Mouse (Mus musculus): ENCODE measurements around the gene Tle4. TPM values are rescaled to one million over a fixed set of nuclear protein-coding genes. Genes with fewer than 3 reads are reported as not detected.

Gene Tle4
- total and polyA plus RNA-seq, 3 experiments, result 18.9 to 27.7 (median 23.4) TPM

GRCm38 (mm10) chr19:14481796-14482561, 115.9 kb downstream of the Tle4 start:
- H3K4me2 ChIP-seq (ENCODE audit: insufficient read depth, low read depth, poor library complexity, severe bottlenecking), result no peak overlapping the region
- no peak overlapping the region for H3K4me3 ChIP-seq (replicated peaks in 1 of 3; ENCODE audit: low read depth in 2 of 3, low read length in 2 of 3, poor library complexity in 1 of 3)
- peaks cover 3% of the 10 kb centered on the region for H3K79me2 ChIP-seq (replicated peaks; ENCODE audit: control insufficient read depth, extremely low read depth, insufficient read depth, poor library complexity, severe bottlenecking)
- dilution Hi-C loops (cut with MboI; ENCODE audit: extremely low pct_ligation_motif_present, extremely low pct_unique_long_range_greater_than_20kb, low sequenced_read_pairs), result no loop called here
- H3K36me3 ChIP-seq (replicated peaks in 1 of 2; ENCODE audit: control insufficient read depth in 1 of 2, insufficient read depth in 1 of 2, low read length in 1 of 2), result peaks cover 18 to 48% of the 10 kb centered on the region in 2 experiments
- H3K27me3 ChIP-seq (replicated peaks), result no peaks in the 10 kb centered on the region
- H3K9ac ChIP-seq (ENCODE audit: insufficient read depth, low read depth), result no peak overlapping the region
- in situ Hi-C loops (cut with MboI; ENCODE audit: low pct_ligation_motif_present, low pct_unique_long_range_greater_than_20kb, low sequenced_read_pairs), result no loop called here
- peaks cover 2 to 3% of the 10 kb centered on the region in 2 experiments; a peak in 2 of 4 replicates for H3K4me1 ChIP-seq (ENCODE audit: control insufficient read depth in 1 of 2, insufficient read depth in 2 of 2)
- no peak overlapping the region for H3K27ac ChIP-seq (ENCODE audit: insufficient read depth, low read depth)
- TF ChIP-seq USF1 (IDR thresholded peaks at IDR 0.05; ENCODE audit: low read depth, low read length) (no peak), MAFK (IDR thresholded peaks at IDR 0.05; ENCODE audit: insufficient replicate concordance, low read length) (no peak), MAX (IDR thresholded peaks at IDR 0.05; ENCODE audit: low read length) (no peak), TBP (conservative IDR thresholded peaks at IDR 0.05; ENCODE audit: low read depth, low read length) (no peak), MYC (IDR thresholded peaks at IDR 0.05; ENCODE audit: low read depth, low read length) (no peak), ZKSCAN1 (IDR thresholded peaks at IDR 0.05; ENCODE audit: borderline replicate concordance, low read depth, low read length) (no peak), EP300 (IDR thresholded peaks at IDR 0.05; ENCODE audit: low read length) (no peak), CHD1 (IDR thresholded peaks at IDR 0.05; ENCODE audit: low read depth, low read length) (no peak), ZC3H11A (IDR thresholded peaks at IDR 0.05; ENCODE audit: low read depth, low read length) (no peak), USF2 (conservative IDR thresholded peaks at IDR 0.05; ENCODE audit: low read depth, low read length) (no peak), CHD2 (IDR thresholded peaks at IDR 0.05; ENCODE audit: low read length) (no peak), BHLHE40 (IDR thresholded peaks at IDR 0.05; ENCODE audit: low read depth, low read length) (no peak), POLR2AphosphoS2 (IDR thresholded peaks at IDR 0.05; ENCODE audit: low read depth, low read length) (no peak), NRF1 (IDR thresholded peaks at IDR 0.05; ENCODE audit: low read depth, low read length) (no peak), ZNF384 (IDR thresholded peaks at IDR 0.05; ENCODE audit: low read depth, low read length) (no peak), E2F4 (IDR thresholded peaks at IDR 0.05; ENCODE audit: insufficient replicate concordance, low read depth, low read length) (no peak), ETS1 (conservative IDR thresholded peaks at IDR 0.05; ENCODE audit: low read depth, low read length) (no peak), HCFC1 (IDR thresholded peaks at IDR 0.05; ENCODE audit: low read depth, low read length) (no peak), PAX5 (IDR thresholded peaks at IDR 0.05; ENCODE audit: low read length) (no peak)
- H3K9me3 ChIP-seq (replicated peaks; ENCODE audit: low read length), result no peaks in the 10 kb centered on the region
- DNase-seq (ENCODE audit: extremely low read depth), result no peak

- Histone ChIP-seq H3K79me2 (replicated peaks; ENCODE audit: control insufficient read depth, extremely low read depth, insufficient read depth, poor library complexity, severe bottlenecking) (peaks cover 3% of the 10 kb centered on the region), H3K36me3 (replicated peaks in 1 of 2; ENCODE audit: control insufficient read depth in 1 of 2, insufficient read depth in 1 of 2, low read length in 1 of 2) (peaks cover 16 to 49% of the 10 kb centered on the region in 2 experiments), H3K27me3 (replicated peaks) (no peaks in the 10 kb centered on the region), H3K9ac (ENCODE audit: insufficient read depth, low read depth) (no peak overlapping the region), H3K4me2 (ENCODE audit: insufficient read depth, low read depth, poor library complexity, severe bottlenecking) (no peak overlapping the region), H3K4me3 (replicated peaks in 1 of 3; ENCODE audit: low read depth in 2 of 3, low read length in 2 of 3, poor library complexity in 1 of 3) (no peak overlapping the region), H3K4me1 (ENCODE audit: control insufficient read depth in 1 of 2, insufficient read depth in 2 of 2) (peaks cover 0 to 2% of the 10 kb centered on the region in 2 experiments; a peak in 2 of 4 replicates), H3K27ac (ENCODE audit: insufficient read depth, low read depth) (no peak overlapping the region), H3K9me3 (replicated peaks; ENCODE audit: low read length) (no peaks in the 10 kb centered on the region)
- in situ Hi-C loops (cut with MboI; ENCODE audit: low pct_ligation_motif_present, low pct_unique_long_range_greater_than_20kb, low sequenced_read_pairs), result no loop called here
- TF ChIP-seq TCF12 (IDR thresholded peaks at IDR 0.05; ENCODE audit: low read depth, low read length), result no peak
- TF ChIP-seq MXI1 (IDR thresholded peaks at IDR 0.05; ENCODE audit: low read depth, low read length), result no peak
- TF ChIP-seq JUND (conservative IDR thresholded peaks at IDR 0.05; ENCODE audit: low read depth, low read length), result no peak
- TF ChIP-seq CHD2 (IDR thresholded peaks at IDR 0.05; ENCODE audit: low read length), result no peak
- TF ChIP-seq ETS1 (conservative IDR thresholded peaks at IDR 0.05; ENCODE audit: low read depth, low read length), result no peak
- TF ChIP-seq BHLHE40 (IDR thresholded peaks at IDR 0.05; ENCODE audit: low read depth, low read length), result no peak
- TF ChIP-seq PAX5 (IDR thresholded peaks at IDR 0.05; ENCODE audit: low read length), result no peak
- no peak for TF ChIP-seq MAFK (IDR thresholded peaks at IDR 0.05; ENCODE audit: insufficient replicate concordance, low read length)
- TF ChIP-seq SIN3A (IDR thresholded peaks at IDR 0.05; ENCODE audit: low read length), result no peak
- TF ChIP-seq USF2 (conservative IDR thresholded peaks at IDR 0.05; ENCODE audit: low read depth, low read length), result no peak
- no peak for TF ChIP-seq RCOR1 (conservative IDR thresholded peaks at IDR 0.05; ENCODE audit: low read depth, low read length)
- TF ChIP-seq POLR2A (IDR thresholded peaks at IDR 0.05; ENCODE audit: low read depth, low read length), result no peak
- no peak for TF ChIP-seq RAD21 (IDR thresholded peaks at IDR 0.05; ENCODE audit: low read depth, low read length)
- TF ChIP-seq HCFC1 (IDR thresholded peaks at IDR 0.05; ENCODE audit: low read depth, low read length), result no peak
- no peak for TF ChIP-seq MAX (IDR thresholded peaks at IDR 0.05; ENCODE audit: low read length)
- TF ChIP-seq ZKSCAN1 (IDR thresholded peaks at IDR 0.05; ENCODE audit: borderline replicate concordance, low read depth, low read length), result no peak
- TF ChIP-seq MAZ (IDR thresholded peaks at IDR 0.05; ENCODE audit: low read depth, low read length), result no peak
- dilution Hi-C loops (cut with MboI; ENCODE audit: extremely low pct_ligation_motif_present, extremely low pct_unique_long_range_greater_than_20kb, low sequenced_read_pairs), result no loop called here
- no peak for DNase-seq (ENCODE audit: extremely low read depth)
These were observed 118.1 kb downstream of the Tle4 start for GRCm38 (mm10) chr19:14479711-14480110.
